Mouse (Mus musculus) CH12.LX (cell line): ENCODE results near the gene Cdipt. TPM values are rescaled to one million over a fixed set of nuclear protein-coding genes. Genes with fewer than 3 reads are reported as not detected.

Source experiments
- DNase-seq: peaks from one replicate; pipeline ENCODE4 v3.0.0-alpha.2; 2013; ENCODE audit errors: extremely low read depth
- H3K27ac ChIP-seq: 2 replicates; pipeline ENCODE4 v1.5.1; 2012; ENCODE audit warnings: low read depth, mild to moderate bottlenecking, control low read depth, moderate library complexity; ENCODE audit not compliant: insufficient read depth
- H3K27me3 ChIP-seq: replicated peaks from 2 replicates; pipeline ENCODE3; 2012; ENCODE audit warnings: inconsistent platforms
- H3K36me3 ChIP-seq, 2 experiments: replicated peaks in 1 of 2; 2 replicates each; pipeline versions ENCODE3 to v1.6.1; 2012; ENCODE audit warnings: inconsistent platforms in 1 of 2, low read length in 1 of 2, mild to moderate bottlenecking in 1 of 2, mixed read lengths in 1 of 2, moderate library complexity in 1 of 2; ENCODE audit not compliant: control insufficient read depth in 1 of 2, insufficient read depth in 1 of 2
- H3K4me1 ChIP-seq, 2 experiments: 2 replicates each; pipeline ENCODE4 v1.6.1; 2012; ENCODE audit warnings: inconsistent platforms in 1 of 2, moderate library complexity in 1 of 2; ENCODE audit not compliant: insufficient read depth in 2 of 2, control insufficient read depth in 1 of 2
- H3K4me2 ChIP-seq: 2 replicates; pipeline ENCODE4 v1.6.1; 2012; ENCODE audit warnings: low read depth, mild to moderate bottlenecking, control low read depth; ENCODE audit not compliant: poor library complexity, insufficient read depth, severe bottlenecking
- H3K4me3 ChIP-seq, 3 experiments: fragments of 150-350 bp in 1 of 3; sonication (generic) in 1 of 3; replicated peaks in 1 of 3; 2 replicates each; pipeline versions ENCODE3 to v1.5.1; 2011 to 2012; ENCODE audit warnings: low read depth in 2 of 3, low read length in 2 of 3, mild to moderate bottlenecking in 2 of 3, moderate library complexity in 2 of 3, control low read depth in 1 of 3, improper control_type of control experiment in 1 of 3, inconsistent platforms in 1 of 3, mixed read lengths in 1 of 3; ENCODE audit not compliant: poor library complexity in 1 of 3
- H3K79me2 ChIP-seq: replicated peaks from 2 replicates; pipeline ENCODE4 v1.6.1; 2012; ENCODE audit warnings: mild to moderate bottlenecking, moderate library complexity; ENCODE audit not compliant: control insufficient read depth, poor library complexity, insufficient read depth, severe bottlenecking; ENCODE audit errors: extremely low read depth
- H3K9ac ChIP-seq: 2 replicates; pipeline ENCODE4 v1.6.1; 2012; ENCODE audit warnings: low read depth, mild to moderate bottlenecking, control low read depth, moderate library complexity; ENCODE audit not compliant: insufficient read depth
- H3K9me3 ChIP-seq: replicated peaks from 2 replicates; pipeline ENCODE3; 2012; ENCODE audit warnings: low read length, inconsistent platforms, mixed read lengths
- BHLHE40 ChIP-seq: IDR thresholded peaks from 2 replicates; pipeline ENCODE4 v1.6.1; 2011; ENCODE audit warnings: mild to moderate bottlenecking, low read depth, low read length, improper control_type of control experiment
- CHD1 ChIP-seq: IDR thresholded peaks from 2 replicates; pipeline ENCODE4 v1.6.1; 2012; ENCODE audit warnings: low read depth, low read length, improper control_type of control experiment, inconsistent platforms
- CHD2 ChIP-seq: IDR thresholded peaks from 2 replicates; pipeline ENCODE4 v1.6.1; 2011; ENCODE audit warnings: low read length, improper control_type of control experiment
- CTCF ChIP-seq, 2 experiments: IDR thresholded peaks in 1 of 2; conservative IDR thresholded peaks in 1 of 2; 2 replicates each; pipeline ENCODE4 v1.5.1; 2011 to 2012; ENCODE audit warnings: low read depth in 2 of 2, low read length in 2 of 2, improper control_type of control experiment in 1 of 2, inconsistent platforms in 1 of 2, mild to moderate bottlenecking in 1 of 2, moderate library complexity in 1 of 2
- E2F4 ChIP-seq: IDR thresholded peaks from 2 replicates; pipeline ENCODE4 v1.6.1; 2011; ENCODE audit warnings: low read depth, low read length, improper control_type of control experiment; ENCODE audit not compliant: insufficient replicate concordance
- ELF1 ChIP-seq: IDR thresholded peaks from 2 replicates; pipeline ENCODE4 v1.6.1; 2014; ENCODE audit warnings: low read depth, mild to moderate bottlenecking, inconsistent platforms, low read length, improper control_type of control experiment
- EP300 ChIP-seq: IDR thresholded peaks from 2 replicates; pipeline ENCODE4 v1.6.1; 2011; ENCODE audit warnings: low read length, improper control_type of control experiment
- ETS1 ChIP-seq: conservative IDR thresholded peaks from 2 replicates; pipeline ENCODE4 v1.6.1; 2012; ENCODE audit warnings: low read depth, mild to moderate bottlenecking, inconsistent platforms, low read length, improper control_type of control experiment, moderate library complexity
- HCFC1 ChIP-seq: IDR thresholded peaks from 2 replicates; pipeline ENCODE4 v1.6.1; 2012; ENCODE audit warnings: low read depth, mild to moderate bottlenecking, inconsistent platforms, low read length, improper control_type of control experiment
- IRF4 ChIP-seq: IDR thresholded peaks from 2 replicates; pipeline ENCODE4 v1.6.1; 2014; ENCODE audit warnings: low read depth, mild to moderate bottlenecking, inconsistent platforms, low read length, improper control_type of control experiment
- JUN ChIP-seq: IDR thresholded peaks from 2 replicates; pipeline ENCODE4 v1.6.1; 2011; ENCODE audit warnings: low read depth, mild to moderate bottlenecking, low read length, improper control_type of control experiment, moderate library complexity; ENCODE audit not compliant: insufficient read depth
- JUND ChIP-seq: conservative IDR thresholded peaks from 2 replicates; pipeline ENCODE4 v1.6.1; 2011; ENCODE audit warnings: low read depth, low read length, improper control_type of control experiment
- MAFK ChIP-seq: IDR thresholded peaks from 2 replicates; pipeline ENCODE4 v1.6.1; 2011; ENCODE audit warnings: low read length, improper control_type of control experiment; ENCODE audit not compliant: insufficient replicate concordance
- MAX ChIP-seq: IDR thresholded peaks from 2 replicates; pipeline ENCODE4 v1.6.1; 2011; ENCODE audit warnings: low read length, improper control_type of control experiment
- MAZ ChIP-seq: IDR thresholded peaks from 2 replicates; pipeline ENCODE4 v1.6.1; 2012; ENCODE audit warnings: low read depth, mild to moderate bottlenecking, inconsistent platforms, low read length, improper control_type of control experiment, moderate library complexity
- MEF2A ChIP-seq: IDR thresholded peaks from 2 replicates; pipeline ENCODE4 v1.6.1; 2014; ENCODE audit warnings: low read depth, mild to moderate bottlenecking, inconsistent platforms, low read length, improper control_type of control experiment, borderline replicate concordance
- MXI1 ChIP-seq: IDR thresholded peaks from 2 replicates; pipeline ENCODE4 v1.6.1; 2011; ENCODE audit warnings: mild to moderate bottlenecking, low read depth, low read length, improper control_type of control experiment
- MYC ChIP-seq: IDR thresholded peaks from 2 replicates; pipeline ENCODE4 v1.6.1; 2011; ENCODE audit warnings: low read depth, mild to moderate bottlenecking, improper control_type of control experiment, low read length
- NELFE ChIP-seq: IDR thresholded peaks from 2 replicates; pipeline ENCODE4 v1.6.1; 2011; ENCODE audit warnings: low read depth, low read length, improper control_type of control experiment
- PAX5 ChIP-seq: IDR thresholded peaks from 2 replicates; pipeline ENCODE4 v1.6.1; 2012; ENCODE audit warnings: low read length, inconsistent platforms, mixed read lengths
- POLR2AphosphoS2 ChIP-seq: IDR thresholded peaks from 2 replicates; pipeline ENCODE4 v1.6.1; 2011; ENCODE audit warnings: low read depth, low read length, improper control_type of control experiment
- RAD21 ChIP-seq: IDR thresholded peaks from 2 replicates; pipeline ENCODE4 v1.6.1; 2011; ENCODE audit warnings: low read depth, mild to moderate bottlenecking, low read length, improper control_type of control experiment, moderate library complexity
- RCOR1 ChIP-seq: conservative IDR thresholded peaks from 2 replicates; pipeline ENCODE4 v1.6.1; 2012; ENCODE audit warnings: low read depth, mild to moderate bottlenecking, inconsistent platforms, low read length, improper control_type of control experiment
- SIN3A ChIP-seq: IDR thresholded peaks from 2 replicates; pipeline ENCODE4 v1.6.1; 2012; ENCODE audit warnings: low read length, improper control_type of control experiment, inconsistent platforms
- SMC3 ChIP-seq: IDR thresholded peaks from 2 replicates; pipeline ENCODE4 v1.6.1; 2011; ENCODE audit warnings: low read depth, low read length, improper control_type of control experiment
- TBP ChIP-seq: conservative IDR thresholded peaks from 2 replicates; pipeline ENCODE4 v1.6.1; 2011; ENCODE audit warnings: low read depth, low read length, improper control_type of control experiment
- TCF12 ChIP-seq: IDR thresholded peaks from 2 replicates; pipeline ENCODE4 v1.6.1; 2014; ENCODE audit warnings: low read depth, mild to moderate bottlenecking, inconsistent platforms, low read length, improper control_type of control experiment
- UBTF ChIP-seq: IDR thresholded peaks from 2 replicates; pipeline ENCODE4 v1.6.1; 2012; ENCODE audit warnings: low read depth, mild to moderate bottlenecking, inconsistent platforms, low read length, improper control_type of control experiment, moderate library complexity
- USF2 ChIP-seq: conservative IDR thresholded peaks from 2 replicates; pipeline ENCODE4 v1.6.1; 2011; ENCODE audit warnings: low read depth, low read length, improper control_type of control experiment
- ZKSCAN1 ChIP-seq: IDR thresholded peaks from 2 replicates; pipeline ENCODE4 v1.6.1; 2012; ENCODE audit warnings: low read depth, inconsistent platforms, low read length, improper control_type of control experiment, borderline replicate concordance
- ZMIZ1 ChIP-seq: IDR thresholded peaks from 2 replicates; pipeline ENCODE4 v1.6.1; 2012; ENCODE audit warnings: low read depth, mild to moderate bottlenecking, inconsistent platforms, low read length, improper control_type of control experiment
- ZNF384 ChIP-seq: IDR thresholded peaks from 2 replicates; pipeline ENCODE4 v1.6.1; 2012; ENCODE audit warnings: low read depth, low read length, improper control_type of control experiment, inconsistent platforms
- dilution Hi-C: fragments of 300-500 bp; cut with MboI; formaldehyde crosslinking; loops from 2 replicates; pipeline ENCODE4 v1.14.3; 2020; ENCODE audit warnings: low sequenced_read_pairs; ENCODE audit not compliant: extremely low pct_unique_long_range_greater_than_20kb, extremely low pct_ligation_motif_present
- in situ Hi-C: fragments of 300-500 bp; cut with MboI; formaldehyde crosslinking; loops from 3 replicates; pipeline ENCODE4 v1.14.3; 2019; ENCODE audit warnings: low sequenced_read_pairs, low pct_ligation_motif_present, low pct_unique_long_range_greater_than_20kb, mixed read lengths
- polyA plus RNA-seq: library from polyadenylated mRNA; unstranded; fragments of >175 nt; gene quantifications from 2 replicates; pipeline ENCODE4 v1.2.1, GENCODE M21; 2012; ENCODE audit warnings: low read depth; ENCODE audit not compliant: insufficient read length
- total RNA-seq, 2 experiments: library from RNA; depleted of rRNA; stranded (reverse); fragments of 300-350 nt in 1 of 2; fragments of >200 nt in 1 of 2; gene quantifications; 2 replicates each; pipeline ENCODE4 v1.2.3; 2012 to 2014

Gene Cdipt
- total and polyA plus RNA-seq, 3 experiments = 72.8 to 138 (median 108) TPM

DNA sequence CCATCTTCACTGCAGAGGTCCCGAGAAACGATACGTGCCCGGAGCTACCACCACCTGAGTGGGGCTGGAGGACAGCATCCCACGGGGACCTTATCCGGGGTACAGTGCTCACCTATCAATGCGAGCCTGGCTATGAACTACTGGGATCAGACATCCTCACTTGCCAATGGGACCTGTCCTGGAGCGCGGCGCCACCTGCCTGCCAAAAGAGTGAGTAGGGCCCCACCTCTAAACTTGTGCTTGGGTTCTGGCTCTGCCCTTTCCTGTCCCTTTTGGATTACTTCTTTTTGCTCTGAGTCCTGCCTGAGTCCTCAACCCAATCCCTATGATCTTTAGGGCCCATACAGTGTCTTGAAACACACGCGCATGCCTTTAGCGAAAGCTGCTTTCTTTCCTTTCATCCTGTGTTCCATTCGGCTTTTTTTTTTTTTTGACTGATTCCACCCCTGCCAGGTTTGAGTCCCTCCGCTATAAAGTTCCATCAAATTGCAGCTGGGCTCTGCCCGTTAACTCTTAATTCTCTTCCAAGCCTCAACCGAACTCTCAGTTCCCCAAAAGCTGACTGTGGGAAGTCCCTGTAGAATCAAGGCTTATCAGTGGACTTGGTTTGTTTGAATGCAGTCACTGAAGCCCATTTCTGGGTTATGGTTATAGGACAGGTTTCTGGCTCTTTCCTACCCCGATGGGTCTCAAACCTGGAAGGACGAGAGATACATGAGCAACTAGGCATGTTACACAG lies 12.0 kb upstream of the Cdipt start:
- no peaks in the 10 kb centered on the region for H3K79me2 ChIP-seq
- TF ChIP-seq TBP = 0 out of 2 replicates have a peak, but pooled peaks have one; percentile 12
- TF ChIP-seq IRF4 = peak; percentile 96
- TF ChIP-seq JUN = no peak
- no peak for TF ChIP-seq RCOR1
- TF ChIP-seq JUND = no peak
- TF ChIP-seq SIN3A = peak; percentile 34; the same call in 1 of the 2 replicates
- no peak for TF ChIP-seq UBTF
- TF ChIP-seq BHLHE40 = peak; percentile 43; the same call in 1 of the 2 replicates
- 0 out of 2 replicates have a peak, but pooled peaks have one; percentile 13 for TF ChIP-seq MEF2A
- peak; percentile 70 for TF ChIP-seq SMC3
- TF ChIP-seq MAFK = no peak
- peak; percentile 96 for TF ChIP-seq EP300
- TF ChIP-seq USF2 = no peak
- TF ChIP-seq CHD1 = peak; percentile 24; the same call in 1 of the 2 replicates
- TF ChIP-seq MXI1 = peak; percentile 37; the same call in 1 of the 2 replicates
- TF ChIP-seq ETS1 = no peak
- peak in 1 of 2 experiments; percentile 72; a peak in 2 of 4 replicates for TF ChIP-seq CTCF (conservative IDR thresholded peaks at IDR 0.05 in 1 of 2, IDR thresholded peaks at IDR 0.05 in 1 of 2; ENCODE audit: low read depth in 2 of 2, low read length in 2 of 2)
- TF ChIP-seq ZKSCAN1 = no peak
- TF ChIP-seq ELF1 = no peak
- no peak for TF ChIP-seq POLR2AphosphoS2
- TF ChIP-seq ZMIZ1 = no peak; the same call in 1 of the 2 replicates
- peak; percentile 69 for TF ChIP-seq TCF12
- TF ChIP-seq MYC = 0 out of 2 replicates have a peak, but pooled peaks have one; percentile 16
- TF ChIP-seq HCFC1 = peak; percentile 20; the same call in 1 of the 2 replicates
- TF ChIP-seq NELFE = 0 out of 2 replicates have a peak, but pooled peaks have one; percentile 10
- 0 out of 2 replicates have a peak, but pooled peaks have one; percentile 20 for TF ChIP-seq CHD2
- no peak for TF ChIP-seq PAX5
- no peak for TF ChIP-seq MAX
- TF ChIP-seq MAZ = 0 out of 2 replicates have a peak, but pooled peaks have one; percentile 18
- peak; percentile 93 for TF ChIP-seq ZNF384
- peak; percentile 63 for TF ChIP-seq RAD21
- TF ChIP-seq E2F4 = no peak
- no peak overlapping the region for H3K9ac ChIP-seq
- no peak overlapping the region for H3K4me2 ChIP-seq
- in situ Hi-C loops (loop anchor here (5.0 to 10.0 kb wide), 2 partner anchors 54 to 259 kb away; partner anchors contain the start of genes Coro1a, Pagr1a and Pagr1b), dilution Hi-C loops (no loop called here)
- no peaks in the 10 kb centered on the region for H3K27me3 ChIP-seq
- H3K27ac ChIP-seq = peak overlapping the region; percentile 56
- H3K9me3 ChIP-seq = no peaks in the 10 kb centered on the region
- DNase-seq = peak; percentile 89
- peaks cover 52 to 83% of the 10 kb centered on the region in 2 experiments for H3K36me3 ChIP-seq
- no peak overlapping the region for H3K4me3 ChIP-seq
- peaks cover 17 to 53% of the 10 kb centered on the region in 2 experiments for H3K4me1 ChIP-seq
